Mouse (Mus musculus): Measurements from ENCODE around the gene Hyal1. TPM values are rescaled to one million over a fixed set of nuclear protein-coding genes. Genes with fewer than 3 reads are reported as not detected.
"Not testable (repeated sequence)": the region's sequence is repeated elsewhere in the genome, so short reads cannot be mapped to it uniquely, and the experiment has no call there.

Hyal1 gene
- total RNA-seq, 2 experiments from 2014 or later: 4.8 to 6.3 TPM

- no peak for DNase-seq (ENCODE audit: low spot score in 2 of 2)
These were observed 27.2 kb upstream of the Hyal1 start for GRCm38 (mm10) chr9:107549297-107550074.

GRCm38 (mm10) chr9:107550491-107551116 lies 26.1 kb upstream of the Hyal1 start:
- DNase-seq (ENCODE audit: low spot score in 2 of 2): no peak

- DNase-seq (ENCODE audit: low spot score in 2 of 2): no peak
These were observed 25.4 kb upstream of the Hyal1 start, which contains the start of gene Rassf1 for GRCm38 (mm10) chr9:107551117-107551889. Rassf1 (plus strand) TSS chr9:107551555.

- DNase-seq (ENCODE audit: low spot score in 2 of 2): no peak
These were observed 24.8 kb upstream of the Hyal1 start for GRCm38 (mm10) chr9:107551890-107552355.

GRCm38 (mm10) chr9:107552690-107553393 lies 23.9 kb upstream of the Hyal1 start:
- no peak for DNase-seq (ENCODE audit: low spot score in 2 of 2)

- DNase-seq (ENCODE audit: low spot score in 2 of 2): no peak
These were observed 23.0 kb upstream of the Hyal1 start for GRCm38 (mm10) chr9:107553541-107554318.

GRCm38 (mm10) chr9:107554319-107554825 lies 22.4 kb upstream of the Hyal1 start:
- peak; percentile 87 to 96 for DNase-seq (ENCODE audit: low spot score in 2 of 2)

- DNase-seq (ENCODE audit: low spot score in 2 of 2): no peak
These were observed 21.7 kb upstream of the Hyal1 start for GRCm38 (mm10) chr9:107555031-107555457.

GRCm38 (mm10) chr9:107555701-107556100 lies 21.0 kb upstream of the Hyal1 start:
- no peak for DNase-seq (ENCODE audit: low spot score in 2 of 2)

GRCm38 (mm10) chr9:107556346-107556745 lies 20.4 kb upstream of the Hyal1 start:
- no peak for DNase-seq (ENCODE audit: low spot score in 2 of 2)

- DNase-seq (ENCODE audit: low spot score in 2 of 2): peak; percentile 90 to 97
These were observed 13.6 kb upstream of the Hyal1 start, which contains the start of gene Tusc2 for GRCm38 (mm10) chr9:107563029-107563581. Tusc2 (plus strand) TSS chr9:107563255.

GRCm38 (mm10) chr9:107565556-107565955 lies 11.2 kb upstream of the Hyal1 start:
- DNase-seq (ENCODE audit: low spot score in 2 of 2): not testable (repeated sequence)

GRCm38 (mm10) chr9:107566041-107566709 lies 10.6 kb upstream of the Hyal1 start:
- peak; percentile 58 to 70 for DNase-seq (ENCODE audit: low spot score in 2 of 2)

- no peak for DNase-seq (ENCODE audit: low spot score in 2 of 2)
These were observed 9.9 kb upstream of the Hyal1 start for GRCm38 (mm10) chr9:107566855-107567254.

GRCm38 (mm10) chr9:107567702-107568319 lies 8.9 kb upstream of the Hyal1 start, which contains the start of gene Hyal2:
Hyal2 (plus strand) TSS chr9:107567945.
- DNase-seq (ENCODE audit: low spot score in 2 of 2): no peak

GRCm38 (mm10) chr9:107568331-107569261 lies 8.1 kb upstream of the Hyal1 start:
- peak; percentile 88 to 89 for DNase-seq (ENCODE audit: low spot score in 2 of 2)

- DNase-seq (ENCODE audit: low spot score in 2 of 2): no peak
These were observed 7.5 kb upstream of the Hyal1 start for GRCm38 (mm10) chr9:107569270-107569669.

Data from layer of hippocampus, postnatal 14 days (tissue).